Mouse (Mus musculus): ENCODE results near the gene Olfr774. TPM values are rescaled to one million over a fixed set of nuclear protein-coding genes. Genes with fewer than 3 reads are reported as not detected.
"Not testable (repeated sequence)": the region's sequence is repeated elsewhere in the genome, so short reads cannot be mapped to it uniquely, and the experiment has no call there.

Olfr774 gene
- not detected for total RNA-seq (2021)
- long read RNA-seq, experiment 1 = 0 reads
- long read RNA-seq, experiment 2 = 0 reads

GRCm38 (mm10) chr10:129235904-129236303 is at the start of gene Olfr774:
Olfr774 (plus strand) TSS chr10:129236204.
- no peak for DNase-seq

DNA sequence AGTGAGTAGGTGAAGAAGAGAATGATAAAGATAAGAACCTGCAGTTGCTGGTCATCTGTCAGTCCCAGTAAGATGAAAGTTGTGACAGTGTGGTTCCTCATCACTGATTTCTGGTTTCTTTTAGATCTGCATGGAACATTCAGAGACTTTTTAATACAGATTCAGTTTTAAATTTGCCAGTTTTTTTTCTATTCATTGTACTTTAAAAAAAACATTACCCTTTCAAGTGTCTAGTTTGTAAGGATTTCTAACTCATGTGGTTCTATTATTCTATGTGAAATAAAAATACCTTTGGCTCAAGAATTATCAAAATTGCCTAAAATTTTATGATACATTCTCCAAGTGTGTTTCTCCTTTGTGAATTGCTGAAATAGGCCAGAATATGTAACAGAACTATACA is 48.7 kb upstream of the Olfr774 start, which contains the start of gene Olfr773:
Gene Olfr773, minus strand, starts transcription at position 101 of the 400 bp plus-strand sequence.
- not testable (repeated sequence) for DNase-seq

DNA sequence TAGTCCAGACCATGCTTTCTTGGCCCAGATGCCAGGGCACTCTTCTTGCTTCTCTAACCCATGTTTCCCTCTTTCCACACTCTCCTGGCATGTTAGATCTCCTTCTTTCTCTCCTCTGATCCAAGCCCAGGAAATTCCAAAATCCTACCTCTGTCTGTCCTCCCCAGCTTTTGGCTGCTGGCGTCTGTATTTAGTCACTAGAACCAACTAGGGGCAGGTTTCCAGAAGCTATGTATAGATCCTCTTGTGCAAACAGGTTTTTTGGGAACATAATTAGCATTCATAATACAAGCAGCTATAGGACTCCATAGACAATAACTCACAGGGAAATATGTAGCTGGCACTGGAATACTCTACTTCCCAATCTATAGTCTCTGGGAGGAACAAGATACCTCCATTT is 5.3 kb upstream of the Olfr774 start:
- no peak for DNase-seq

DNA sequence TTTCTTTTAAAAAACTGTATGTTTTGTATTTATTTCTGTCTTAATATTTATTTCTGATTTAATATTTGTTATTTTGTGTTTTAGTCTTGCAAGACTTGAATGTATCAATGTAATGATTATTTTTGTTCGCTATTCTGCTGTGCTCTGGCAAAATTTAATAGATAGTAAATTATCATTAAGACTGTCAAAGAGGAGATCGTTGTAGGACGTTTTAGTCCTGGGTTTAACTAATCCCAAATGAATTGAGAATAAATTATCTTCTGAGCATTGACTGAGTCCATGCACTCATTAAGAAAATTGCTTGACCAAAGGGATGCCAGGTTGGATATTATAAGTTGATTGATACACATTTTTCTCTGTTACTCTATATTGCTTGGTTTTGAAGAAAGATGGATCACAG is 12.1 kb downstream of the Olfr774 start, which contains the start of gene Olfr775:
Gene Olfr775, plus strand, starts transcription at position 301 of the 400 bp plus-strand sequence.
- no peak for DNase-seq

DNA sequence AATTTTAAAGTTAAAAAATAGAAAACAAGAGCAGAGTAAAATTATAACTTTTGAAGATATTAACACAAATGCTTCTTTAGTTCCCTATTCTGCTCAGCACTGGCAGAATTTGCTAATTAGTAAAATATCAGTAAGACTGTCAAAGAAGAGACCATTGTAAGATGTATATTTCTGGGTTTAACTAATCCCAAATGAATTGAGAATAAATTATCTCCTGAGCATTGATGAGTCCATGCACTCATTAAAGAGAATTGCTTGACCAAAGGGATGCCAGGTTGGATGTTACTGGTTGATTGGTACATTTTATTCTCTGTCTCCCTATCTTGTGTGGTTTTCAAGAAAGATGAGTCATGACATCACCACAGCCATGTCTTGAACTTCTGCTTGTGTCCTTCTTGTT is 22.8 kb downstream of the Olfr774 start, which contains the start of gene Olfr776:
Gene Olfr776, plus strand, starts transcription at position 301 of the 400 bp plus-strand sequence.
- DNase-seq = no peak

DNA sequence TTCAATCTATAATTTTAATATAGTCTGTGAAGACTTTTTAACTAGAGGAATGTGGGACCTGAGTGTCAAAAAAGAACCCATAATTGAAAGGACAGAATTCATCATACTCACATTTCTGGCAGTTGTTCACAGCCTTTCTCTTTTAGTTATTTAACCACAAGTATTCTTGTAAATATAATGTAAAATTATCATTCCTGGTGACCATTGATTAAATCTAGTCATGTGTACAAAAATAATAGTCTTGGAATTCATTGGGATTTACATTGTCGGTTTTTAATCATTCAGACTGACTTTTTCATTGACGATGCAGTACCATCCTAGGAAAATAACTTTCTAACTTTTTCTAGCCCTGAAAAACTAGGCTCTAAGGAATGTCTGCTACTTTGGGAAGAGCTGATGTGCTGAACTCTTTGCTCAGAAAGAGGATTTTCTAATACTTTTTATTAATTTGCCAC is 35.1 kb downstream of the Olfr774 start, which contains the start of gene Olfr777:
Gene Olfr777, minus strand, starts transcription at position 405 of the 455 bp plus-strand sequence.
- DNase-seq = no peak

Other genes starting within 250 kb of the Olfr774 start
- not detected for gene Olfr9, start 246.8 kb upstream of the Olfr774 start, total RNA-seq (2021)
- gene Olfr763, start 225.4 kb upstream of the Olfr774 start, total RNA-seq (2021) = not detected
- gene Olfr764-ps1, start 196.3 kb upstream of the Olfr774 start, total RNA-seq (2021) = not detected
- not detected for gene Olfr765, start 186.2 kb upstream of the Olfr774 start, total RNA-seq (2021)
- gene Olfr766-ps1, start 167.2 kb upstream of the Olfr774 start, total RNA-seq (2021) = not detected
- gene Olfr767, start 153.3 kb upstream of the Olfr774 start, total RNA-seq (2021) = not detected
- not detected for gene Olfr768, start 136.8 kb upstream of the Olfr774 start, total RNA-seq (2021)
- gene Olfr769, start 118.3 kb upstream of the Olfr774 start, total RNA-seq (2021) = not detected
- not detected for gene Olfr770, start 97.2 kb upstream of the Olfr774 start, total RNA-seq (2021)
- not detected for gene Olfr771, start 71.5 kb upstream of the Olfr774 start, total RNA-seq (2021)
- not detected for gene Olfr772, start 58.3 kb upstream of the Olfr774 start, total RNA-seq (2021)
- not detected for gene Olfr773, start 48.8 kb upstream of the Olfr774 start, total RNA-seq (2021)
- gene Olfr775, start 12.2 kb downstream of the Olfr774 start, total RNA-seq (2021) = not detected
- gene Olfr776, start 22.9 kb downstream of the Olfr774 start, total RNA-seq (2021) = not detected
- gene Olfr777, start 35.3 kb downstream of the Olfr774 start, total RNA-seq (2021) = not detected
- gene Olfr780, start 81.9 kb downstream of the Olfr774 start, total RNA-seq (2021) = not detected
- not detected for gene Olfr781, start 92.7 kb downstream of the Olfr774 start, total RNA-seq (2021)
- gene Olfr782, start 112.6 kb downstream of the Olfr774 start, total RNA-seq (2021) = not detected
- not detected for gene Olfr784, start 147.9 kb downstream of the Olfr774 start, total RNA-seq (2021)
- not detected for gene Olfr785, start 169.2 kb downstream of the Olfr774 start, total RNA-seq (2021)
- not detected for gene Olfr786, start 191.1 kb downstream of the Olfr774 start, total RNA-seq (2021)
- not detected for gene Olfr787, start 225.7 kb downstream of the Olfr774 start, total RNA-seq (2021)
- gene Olfr788, start 234.8 kb downstream of the Olfr774 start, total RNA-seq (2021) = not detected
- gene Olfr789, start 248.5 kb downstream of the Olfr774 start, total RNA-seq (2021) = not detected

All from gastrocnemius, postnatal 10 days (tissue).